Mouse (Mus musculus) small intestine, adult 2 months (tissue): ENCODE data around the gene Fnip1.

Source experiments
- CTCF ChIP-seq: fragments of 200-500 bp; IDR thresholded peaks from 2 replicates; pipeline ENCODE4 v1.5.1; 2012; ENCODE audit warnings: low read depth, mild to moderate bottlenecking, control low read depth, inconsistent platforms, low read length, moderate library complexity, mixed read lengths; ENCODE audit not compliant: insufficient replicate concordance, insufficient read length; ENCODE audit errors: extremely low read depth
- POLR2A ChIP-seq: fragments of 200-500 bp; IDR thresholded peaks from 2 replicates; pipeline ENCODE4 v1.6.1; 2012; ENCODE audit warnings: low read depth, mild to moderate bottlenecking, control low read depth, inconsistent platforms, low read length, moderate library complexity

- TF ChIP-seq CTCF = no peak
- no peak for TF ChIP-seq POLR2A
These were observed 15.0 kb upstream of the Fnip1 start for GRCm38 (mm10) chr11:54423007-54423406.
